Mouse (Mus musculus): Measurements from ENCODE around the gene Itih2. TPM values are rescaled to one million over a fixed set of nuclear protein-coding genes. Genes with fewer than 3 reads are reported as not detected.
A peak's percentile ranks its signal among the peaks of the same experiment; 100 is the strongest.

Gene Itih2
- polyA plus RNA-seq, 1 experiment from 2014 or later: 2.7 TPM

GRCm38 (mm10) chr2:10153201-10154075 is 22.2 kb upstream of the Itih2 start, which contains the start of gene Itih5:
Gene Itih5, plus strand, starts transcription at chr2:10153571.
- Histone ChIP-seq H3K27ac (ENCODE audit: low read depth) (no peak within 1 kb of the TSS), H3K9ac (peak within 1 kb of the TSS; percentile 50)

GRCm38 (mm10) chr2:10152590-10152989 is 21.4 kb upstream of the Itih2 start:
- no peak overlapping the region for H3K4me3 ChIP-seq (ENCODE audit: low read depth, low read length)
- WGBS: 68% methylated on average over 5 of the region's 5 CpGs
- no peaks in the 10 kb centered on the region for H3K9me3 ChIP-seq (ENCODE audit: low read depth, low read length)
- DNase-seq: no peak
- no peak for ATAC-seq (ENCODE audit: insufficient read depth)
- no peaks in the 10 kb centered on the region for H3K27me3 ChIP-seq (ENCODE audit: insufficient read depth, low read length)
- no peak overlapping the region for H3K27ac ChIP-seq (ENCODE audit: low read depth)
- no peak overlapping the region for H3K4me2 ChIP-seq
- no peaks in the 10 kb centered on the region for H3K36me3 ChIP-seq (ENCODE audit: insufficient read depth)
- no peak overlapping the region for H3K9ac ChIP-seq
- TF ChIP-seq CTCF (IDR thresholded peaks at IDR 0.05; ENCODE audit: low read depth): no peak
- no peaks in the 10 kb centered on the region for H3K4me1 ChIP-seq (ENCODE audit: insufficient read depth)

More at GRCm38 (mm10) chr2:10153201-10154075, 22.2 kb upstream of the Itih2 start, which contains the start of gene Itih5:
- no peaks in the 10 kb centered on the region for H3K36me3 ChIP-seq (ENCODE audit: insufficient read depth)
- DNase-seq: peak; percentile 70
- ATAC-seq (ENCODE audit: insufficient read depth): peak; percentile 92
- peak within 1 kb of the TSS; percentile 49 for H3K4me3 ChIP-seq (ENCODE audit: low read depth, low read length)
- H3K4me2 ChIP-seq: peak within 1 kb of the TSS; percentile 96
- H3K9me3 ChIP-seq (ENCODE audit: low read depth, low read length): no peaks in the 10 kb centered on the region
- TF ChIP-seq CTCF (IDR thresholded peaks at IDR 0.05; ENCODE audit: low read depth): no peak
- no peaks in the 10 kb centered on the region for H3K27me3 ChIP-seq (ENCODE audit: insufficient read depth, low read length)
- no peaks in the 10 kb centered on the region for H3K4me1 ChIP-seq (ENCODE audit: insufficient read depth)
- 7% methylated on average over 27 of the region's 27 CpGs for WGBS

- no peaks in the 10 kb centered on the region for H3K36me3 ChIP-seq (ENCODE audit: insufficient read depth)
- 68% methylated on average over 8 of the region's 8 CpGs for WGBS
- H3K9me3 ChIP-seq (ENCODE audit: low read depth, low read length): no peaks in the 10 kb centered on the region
- H3K4me1 ChIP-seq (ENCODE audit: insufficient read depth): no peaks in the 10 kb centered on the region
- no peak for TF ChIP-seq CTCF (IDR thresholded peaks at IDR 0.05; ENCODE audit: low read depth)
- H3K27me3 ChIP-seq (ENCODE audit: insufficient read depth, low read length): no peaks in the 10 kb centered on the region
- no peak overlapping the region for H3K9ac ChIP-seq
- no peak overlapping the region for H3K4me3 ChIP-seq (ENCODE audit: low read depth, low read length)
- ATAC-seq (ENCODE audit: insufficient read depth): no peak
- DNase-seq: no peak
- no peak overlapping the region for H3K27ac ChIP-seq (ENCODE audit: low read depth)
- no peak overlapping the region for H3K4me2 ChIP-seq
Observed at GRCm38 (mm10) chr2:10147176-10147575, 16.0 kb upstream of the Itih2 start.

GRCm38 (mm10) chr2:10145514-10145913 is 14.3 kb upstream of the Itih2 start:
- no peaks in the 10 kb centered on the region for H3K4me1 ChIP-seq (ENCODE audit: insufficient read depth)
- ATAC-seq (ENCODE audit: insufficient read depth): no peak
- H3K27ac ChIP-seq (ENCODE audit: low read depth): no peak overlapping the region
- H3K9me3 ChIP-seq (ENCODE audit: low read depth, low read length): no peaks in the 10 kb centered on the region
- 56% methylated on average over 6 of the region's 6 CpGs for WGBS
- H3K27me3 ChIP-seq (ENCODE audit: insufficient read depth, low read length): no peaks in the 10 kb centered on the region
- TF ChIP-seq CTCF (IDR thresholded peaks at IDR 0.05; ENCODE audit: low read depth): no peak
- no peak overlapping the region for H3K9ac ChIP-seq
- no peak overlapping the region for H3K4me3 ChIP-seq (ENCODE audit: low read depth, low read length)
- H3K36me3 ChIP-seq (ENCODE audit: insufficient read depth): no peaks in the 10 kb centered on the region
- no peak overlapping the region for H3K4me2 ChIP-seq
- DNase-seq: no peak

- no peak overlapping the region for H3K27ac ChIP-seq (ENCODE audit: low read depth)
- no peaks in the 10 kb centered on the region for H3K27me3 ChIP-seq (ENCODE audit: insufficient read depth, low read length)
- no peaks in the 10 kb centered on the region for H3K9me3 ChIP-seq (ENCODE audit: low read depth, low read length)
- no peaks in the 10 kb centered on the region for H3K4me1 ChIP-seq (ENCODE audit: insufficient read depth)
- peak; percentile 91 for DNase-seq
- no peaks in the 10 kb centered on the region for H3K36me3 ChIP-seq (ENCODE audit: insufficient read depth)
- peak; percentile 88 for TF ChIP-seq CTCF (IDR thresholded peaks at IDR 0.05; ENCODE audit: low read depth)
- ATAC-seq (ENCODE audit: insufficient read depth): peak; percentile 92
- H3K4me2 ChIP-seq: no peak overlapping the region
- H3K9ac ChIP-seq: no peak overlapping the region
- no peak overlapping the region for H3K4me3 ChIP-seq (ENCODE audit: low read depth, low read length)
- 39% methylated on average over 8 of the region's 8 CpGs for whole genome bisulfite sequencing
Observed at GRCm38 (mm10) chr2:10142472-10143454, 11.6 kb upstream of the Itih2 start.

- DNase-seq: no peak
- WGBS: 75% methylated on average over 5 of the region's 5 CpGs
Observed at GRCm38 (mm10) chr2:10140456-10140855, 9.3 kb upstream of the Itih2 start.

More at GRCm38 (mm10) chr2:10140456-10140855, 9.3 kb upstream of the Itih2 start:
- Histone ChIP-seq H3K9me3 (ENCODE audit: low read depth, low read length) (no peaks in the 10 kb centered on the region), H3K4me3 (ENCODE audit: low read depth, low read length) (no peak overlapping the region), H3K27me3 (ENCODE audit: insufficient read depth, low read length) (no peaks in the 10 kb centered on the region), H3K4me2 (no peak overlapping the region), H3K4me1 (ENCODE audit: insufficient read depth) (no peaks in the 10 kb centered on the region), H3K9ac (no peak overlapping the region), H3K36me3 (ENCODE audit: insufficient read depth) (no peaks in the 10 kb centered on the region), H3K27ac (ENCODE audit: low read depth) (no peak overlapping the region)
- no peak for ATAC-seq (ENCODE audit: insufficient read depth)
- no peak for TF ChIP-seq CTCF (IDR thresholded peaks at IDR 0.05; ENCODE audit: low read depth)
